Mouse (Mus musculus): Measurements from ENCODE around the gene Caskin1. TPM values are rescaled to one million over a fixed set of nuclear protein-coding genes. Genes with fewer than 3 reads are reported as not detected.

The Caskin1 gene
- polyA plus RNA-seq, 2 experiments from 2014 or later = 0.10 to 0.17 TPM

DNA sequence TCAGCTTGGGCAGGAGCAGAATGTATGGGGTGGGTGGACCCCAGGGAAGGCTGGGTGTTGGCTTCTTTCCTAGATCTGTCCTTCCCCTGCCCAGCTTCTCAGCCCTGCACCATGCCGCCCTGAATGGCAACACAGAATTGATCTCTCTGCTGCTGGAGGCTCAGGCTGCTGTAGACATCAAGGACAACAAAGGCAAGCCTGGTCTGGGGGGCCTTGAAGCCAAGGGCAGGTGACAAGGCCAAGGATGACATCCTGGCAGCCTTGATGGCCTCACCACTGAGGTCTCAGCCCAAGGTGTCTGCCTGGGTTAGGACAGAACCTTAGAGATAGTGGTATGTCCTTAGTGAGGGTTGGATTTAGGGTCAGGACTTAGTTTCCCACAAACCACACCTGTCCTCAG, 7.6 kb downstream of the Caskin1 start:
- no peak for ATAC-seq

- no peak for ATAC-seq
Measured at GRCm38 (mm10) chr17:24502208-24502607, 13.8 kb downstream of the Caskin1 start.

DNA sequence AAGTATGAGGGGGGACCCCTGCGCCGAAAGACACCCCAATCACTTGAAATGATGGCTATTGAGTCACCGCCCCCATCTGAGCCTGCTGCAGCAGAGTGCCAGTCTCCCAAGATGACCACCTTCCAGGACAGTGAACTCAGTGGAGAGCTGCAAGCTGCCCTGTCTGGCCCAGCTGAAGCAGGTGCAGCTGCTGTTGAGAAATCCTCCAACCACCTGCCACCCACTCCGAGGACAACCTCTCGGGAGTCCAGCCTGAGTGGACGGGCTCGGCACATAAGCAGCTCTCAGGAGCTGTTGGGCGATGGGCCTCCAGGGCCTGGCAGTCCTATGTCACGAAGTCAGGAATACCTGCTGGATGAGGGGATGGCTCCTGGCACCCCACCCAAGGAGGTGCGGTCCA, 15.7 kb downstream of the Caskin1 start:
- ATAC-seq = no peak

- ATAC-seq = no peak
Measured at GRCm38 (mm10) chr17:24505286-24505955, 17.0 kb downstream of the Caskin1 start.

- ATAC-seq = no peak
Measured at GRCm38 (mm10) chr17:24506332-24507070, 18.1 kb downstream of the Caskin1 start.

- no peak for ATAC-seq
Measured at GRCm38 (mm10) chr17:24507129-24507664, 18.8 kb downstream of the Caskin1 start.

DNA sequence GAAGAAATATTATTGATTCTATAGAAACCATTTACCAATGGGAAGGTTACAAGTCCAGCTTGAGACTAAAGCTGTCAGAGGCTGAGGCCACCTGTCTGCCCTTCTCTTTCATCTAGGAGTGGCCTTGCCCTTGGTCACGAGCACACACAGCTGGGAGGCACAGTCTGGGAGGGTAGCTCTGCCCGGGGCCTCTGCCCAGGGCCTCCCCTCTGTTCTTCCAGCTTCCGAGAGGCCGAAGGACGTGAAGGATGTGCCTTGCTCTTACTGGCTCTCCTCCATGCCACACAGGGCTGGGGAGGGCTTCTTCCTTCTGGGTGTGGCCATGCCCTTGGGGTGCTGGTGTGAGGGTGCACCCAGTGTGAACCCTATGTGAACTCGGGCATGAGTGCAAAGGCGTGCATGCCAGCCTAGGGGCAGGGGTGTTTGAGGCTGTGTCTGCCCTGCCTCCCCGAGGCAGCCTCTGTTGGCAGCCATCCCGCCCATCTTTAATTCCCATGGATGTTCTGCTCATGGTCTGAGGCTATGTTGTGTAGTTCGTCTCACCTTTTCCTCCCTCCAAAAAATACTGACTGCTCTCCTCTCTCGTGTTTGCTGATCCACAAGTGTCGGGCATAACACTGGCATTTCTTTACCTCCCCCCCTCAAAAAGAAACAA, 19.5 kb downstream of the Caskin1 start:
- ATAC-seq = no peak

GRCm38 (mm10) chr17:24513609-24514008, 25.2 kb downstream of the Caskin1 start:
- ATAC-seq = no peak

GRCm38 (mm10) chr17:24514270-24515257, 26.2 kb downstream of the Caskin1 start:
- ATAC-seq = no peak

DNA sequence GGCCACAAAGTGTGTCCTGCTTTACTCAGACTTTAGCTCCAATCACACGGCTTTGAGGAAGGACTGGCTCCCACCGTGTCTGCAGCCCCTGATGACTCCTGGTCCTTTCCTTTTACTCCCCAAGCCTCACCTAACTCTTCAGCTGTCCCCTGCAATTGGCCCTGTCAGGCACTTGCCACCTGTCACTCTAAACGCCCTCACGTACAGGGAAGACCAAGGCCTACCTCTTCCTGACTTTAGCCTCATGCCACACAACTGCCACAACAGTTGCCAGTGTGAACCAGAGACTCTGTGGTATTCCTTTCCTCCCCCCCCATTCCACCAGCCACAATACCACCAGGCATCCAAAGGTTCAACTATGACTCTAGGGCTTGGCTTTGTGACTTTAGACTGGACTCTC, 32.0 kb downstream of the Caskin1 start:
- no peak for ATAC-seq

- no peak for ATAC-seq
Measured at GRCm38 (mm10) chr17:24524734-24525133, 36.3 kb downstream of the Caskin1 start.

GRCm38 (mm10) chr17:24527315-24527714, 38.9 kb downstream of the Caskin1 start:
- peak; percentile 27 for ATAC-seq

GRCm38 (mm10) chr17:24527723-24528559, 39.5 kb downstream of the Caskin1 start, which contains the start of gene Traf7:
Gene Traf7, minus strand, starts transcription at chr17:24527938.
- peak; percentile 97 for ATAC-seq

DNA sequence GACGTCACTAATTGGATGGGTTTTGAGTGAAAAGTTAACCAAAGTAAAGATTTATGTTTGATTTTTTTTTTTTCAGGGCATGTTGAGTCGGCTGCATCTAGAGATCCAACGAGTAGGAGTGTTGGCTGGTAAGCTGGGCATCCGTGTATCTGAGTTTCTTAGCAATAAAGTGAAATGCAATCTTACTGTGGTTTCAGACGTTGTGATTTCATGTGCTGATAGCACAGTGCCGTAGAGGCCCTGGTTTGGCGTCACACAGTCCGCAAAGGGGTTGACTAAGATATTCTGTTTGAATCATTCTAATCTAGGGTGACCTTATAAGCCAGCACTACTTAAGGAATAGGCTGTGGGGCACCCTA, 40.1 kb downstream of the Caskin1 start:
- no peak for ATAC-seq

DNA sequence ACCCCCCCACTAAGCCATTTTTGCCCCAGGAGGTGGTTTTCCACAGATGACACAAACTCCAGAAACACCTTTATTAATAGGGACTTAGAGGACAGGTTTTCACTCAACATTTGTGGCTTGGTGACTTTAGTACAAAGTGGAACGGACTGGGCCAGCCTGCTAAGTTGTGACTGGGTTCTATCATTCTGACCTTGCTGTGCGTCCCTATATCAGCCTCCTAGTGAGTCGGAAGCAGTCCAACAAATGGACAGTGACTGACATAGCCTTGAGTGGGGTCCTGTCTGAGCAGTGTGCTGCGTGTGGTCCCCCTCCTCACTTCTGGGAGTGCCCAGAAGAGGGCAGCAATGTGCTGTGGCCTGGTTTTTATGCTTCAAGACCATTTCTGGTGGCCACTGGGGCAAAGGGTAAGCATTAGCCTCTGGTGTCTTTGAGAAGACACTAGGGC, 40.6 kb downstream of the Caskin1 start:
- no peak for ATAC-seq

DNA sequence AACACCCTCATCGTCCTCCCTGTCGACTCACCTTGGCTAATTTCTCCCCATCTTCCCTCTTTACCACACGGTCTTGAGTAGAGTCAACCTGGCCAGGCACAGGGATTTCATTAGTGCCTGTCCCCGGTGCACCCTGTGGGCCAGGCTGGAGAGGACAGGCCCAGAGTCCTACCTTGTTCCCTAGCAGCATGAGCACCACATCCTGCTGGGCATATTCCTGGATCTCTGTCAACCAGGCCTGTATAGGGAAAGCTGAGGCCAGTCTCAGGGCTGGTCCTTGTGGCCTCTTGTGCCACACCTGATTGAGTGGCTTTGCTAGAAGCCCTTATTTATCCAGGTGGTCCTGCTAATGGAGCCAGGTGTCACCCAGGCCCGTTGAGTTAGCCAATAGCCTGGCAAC, 41.5 kb downstream of the Caskin1 start:
- ATAC-seq = no peak

DNA sequence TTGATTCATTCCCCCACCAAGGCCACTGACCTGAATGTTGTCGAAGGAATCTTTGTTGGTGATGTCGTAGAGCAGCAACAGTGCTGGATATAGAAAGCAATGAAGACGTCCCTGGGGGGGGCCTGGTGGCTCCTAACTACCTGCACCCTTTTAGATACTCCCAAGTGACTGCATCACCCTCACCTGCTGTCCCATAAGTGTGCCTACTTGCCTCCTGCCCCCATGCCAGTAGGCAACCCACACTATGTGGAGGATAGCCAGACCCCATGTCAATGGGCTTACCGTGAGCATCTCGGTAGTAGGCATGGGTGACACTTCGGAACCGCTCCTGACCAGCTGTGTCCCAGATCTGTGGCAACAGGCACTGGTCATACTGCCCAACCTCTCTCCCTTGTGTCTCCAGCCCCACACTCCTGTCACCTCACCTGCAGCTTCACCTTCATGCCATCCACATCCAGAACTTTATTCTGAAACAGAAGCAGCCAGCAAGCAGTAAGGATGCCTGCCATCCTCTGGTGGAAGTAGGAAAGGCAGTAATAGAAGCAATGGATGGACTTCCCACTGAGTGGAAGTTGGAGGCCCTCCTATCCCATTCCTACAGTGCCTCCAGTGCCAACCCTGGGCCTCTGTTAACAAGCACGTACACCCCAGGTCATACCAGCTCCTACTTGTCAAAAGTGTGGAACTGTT, 42.1 kb downstream of the Caskin1 start:
- no peak for ATAC-seq

- ATAC-seq = no peak
Measured at GRCm38 (mm10) chr17:24531064-24531463, 42.7 kb downstream of the Caskin1 start.

- no peak for ATAC-seq
Measured at GRCm38 (mm10) chr17:24532045-24532444, 43.6 kb downstream of the Caskin1 start.
